Mouse (Mus musculus): ENCODE measurements at regions not wholly inside any gene's neighbourhood (a gene's known extent, or its start where the extent isn't known, plus 50 kb on each side); places are given as distances from the start of the nearest gene placed in this dataset.
A peak's percentile ranks its signal among the peaks of the same experiment; 100 is the strongest.

GRCm38 (mm10) chr13:60427755-60428385 is 173.9 kb upstream of the Dapk1 start:
- 41% methylated on average over 12 of the region's 12 CpGs for WGBS
- no peak overlapping the region for H3K4me3 ChIP-seq (ENCODE audit: low read depth, low read length)
- no peak for ATAC-seq
- H3K4me2 ChIP-seq (replicated peaks; ENCODE audit: low read depth), result no peak overlapping the region
- H3K9ac ChIP-seq (ENCODE audit: low read depth, low read length), result no peak overlapping the region
- no peaks in the 10 kb centered on the region for H3K9me3 ChIP-seq (ENCODE audit: control insufficient read depth)
- no peaks in the 10 kb centered on the region for H3K36me3 ChIP-seq (ENCODE audit: control insufficient read depth, insufficient read depth)
- no peak for TF ChIP-seq CTCF (IDR thresholded peaks at IDR 0.05; ENCODE audit: low read depth)
- H3K27ac ChIP-seq (ENCODE audit: low read depth, low read length), result no peak overlapping the region
- H3K4me1 ChIP-seq (replicated peaks; ENCODE audit: control insufficient read depth, insufficient read depth, low read length), result peaks cover 5% of the 10 kb centered on the region; the same call in 1 of the 2 replicates
- no peaks in the 10 kb centered on the region for H3K27me3 ChIP-seq (replicated peaks; ENCODE audit: control insufficient read depth, insufficient read depth, low read length)

- Histone ChIP-seq H3K4me1 (replicated peaks; ENCODE audit: control insufficient read depth, insufficient read depth, low read length) (peaks cover 5% of the 10 kb centered on the region; the same call in 1 of the 2 replicates), H3K27me3 (replicated peaks; ENCODE audit: control insufficient read depth, insufficient read depth, low read length) (no peaks in the 10 kb centered on the region), H3K4me2 (replicated peaks; ENCODE audit: low read depth) (no peak overlapping the region), H3K36me3 (ENCODE audit: control insufficient read depth, insufficient read depth) (no peaks in the 10 kb centered on the region), H3K9me3 (ENCODE audit: control insufficient read depth) (no peaks in the 10 kb centered on the region), H3K4me3 (ENCODE audit: low read depth, low read length) (no peak overlapping the region), H3K27ac (ENCODE audit: low read depth, low read length) (no peak overlapping the region), H3K9ac (ENCODE audit: low read depth, low read length) (no peak overlapping the region)
- WGBS, result 80% methylated on average over 3 of the region's 3 CpGs
- TF ChIP-seq CTCF (IDR thresholded peaks at IDR 0.05; ENCODE audit: low read depth), result peak; percentile 42
- ATAC-seq, result no peak
These were observed 172.6 kb upstream of the Dapk1 start for GRCm38 (mm10) chr13:60429148-60429547.

GRCm38 (mm10) chr13:60431412-60431811 is 170.3 kb upstream of the Dapk1 start:
- H3K9me3 ChIP-seq (ENCODE audit: control insufficient read depth), result no peaks in the 10 kb centered on the region
- WGBS, result 85% methylated on average over 8 of the region's 8 CpGs
- no peak for ATAC-seq

GRCm38 (mm10) chr13:60434221-60435210 is 167.2 kb upstream of the Dapk1 start:
- 74% methylated on average over 11 of the region's 11 CpGs for WGBS
- Histone ChIP-seq H3K27ac (ENCODE audit: low read depth, low read length) (no peak overlapping the region), H3K36me3 (ENCODE audit: control insufficient read depth, insufficient read depth) (no peaks in the 10 kb centered on the region), H3K9me3 (ENCODE audit: control insufficient read depth) (no peaks in the 10 kb centered on the region), H3K4me2 (replicated peaks; ENCODE audit: low read depth) (no peak overlapping the region), H3K4me1 (replicated peaks; ENCODE audit: control insufficient read depth, insufficient read depth, low read length) (no peaks in the 10 kb centered on the region), H3K4me3 (ENCODE audit: low read depth, low read length) (no peak overlapping the region), H3K9ac (ENCODE audit: low read depth, low read length) (no peak overlapping the region), H3K27me3 (replicated peaks; ENCODE audit: control insufficient read depth, insufficient read depth, low read length) (no peaks in the 10 kb centered on the region)
- TF ChIP-seq CTCF (IDR thresholded peaks at IDR 0.05; ENCODE audit: low read depth), result no peak
- ATAC-seq, result no peak

More at GRCm38 (mm10) chr13:60431412-60431811, 170.3 kb upstream of the Dapk1 start:
- Histone ChIP-seq H3K9ac (ENCODE audit: low read depth, low read length) (no peak overlapping the region), H3K4me1 (replicated peaks; ENCODE audit: control insufficient read depth, insufficient read depth, low read length) (peaks cover 5% of the 10 kb centered on the region; the same call in 1 of the 2 replicates), H3K4me3 (ENCODE audit: low read depth, low read length) (no peak overlapping the region), H3K4me2 (replicated peaks; ENCODE audit: low read depth) (no peak overlapping the region), H3K27ac (ENCODE audit: low read depth, low read length) (no peak overlapping the region), H3K36me3 (ENCODE audit: control insufficient read depth, insufficient read depth) (no peaks in the 10 kb centered on the region), H3K27me3 (replicated peaks; ENCODE audit: control insufficient read depth, insufficient read depth, low read length) (no peaks in the 10 kb centered on the region)
- no peak for TF ChIP-seq CTCF (IDR thresholded peaks at IDR 0.05; ENCODE audit: low read depth)

- Histone ChIP-seq H3K9ac (ENCODE audit: low read depth, low read length) (no peak overlapping the region), H3K4me1 (replicated peaks; ENCODE audit: control insufficient read depth, insufficient read depth, low read length) (no peaks in the 10 kb centered on the region), H3K27me3 (replicated peaks; ENCODE audit: control insufficient read depth, insufficient read depth, low read length) (no peaks in the 10 kb centered on the region), H3K4me2 (replicated peaks; ENCODE audit: low read depth) (no peak overlapping the region), H3K4me3 (ENCODE audit: low read depth, low read length) (no peak overlapping the region), H3K27ac (ENCODE audit: low read depth, low read length) (no peak overlapping the region), H3K36me3 (ENCODE audit: control insufficient read depth, insufficient read depth) (no peaks in the 10 kb centered on the region), H3K9me3 (ENCODE audit: control insufficient read depth) (no peaks in the 10 kb centered on the region)
- 22% methylated on average over 5 of the region's 5 CpGs for WGBS
- no peak for ATAC-seq
- TF ChIP-seq CTCF (IDR thresholded peaks at IDR 0.05; ENCODE audit: low read depth), result no peak
These were observed 166.4 kb upstream of the Dapk1 start for GRCm38 (mm10) chr13:60435333-60435732.

GRCm38 (mm10) chr13:60438177-60438576 is 163.6 kb upstream of the Dapk1 start:
- no peaks in the 10 kb centered on the region for H3K4me1 ChIP-seq (replicated peaks; ENCODE audit: control insufficient read depth, insufficient read depth, low read length)
- TF ChIP-seq CTCF (IDR thresholded peaks at IDR 0.05; ENCODE audit: low read depth), result no peak

More at GRCm38 (mm10) chr13:60438177-60438576, 163.6 kb upstream of the Dapk1 start:
- ATAC-seq, result no peak
- H3K9me3 ChIP-seq (ENCODE audit: control insufficient read depth), result no peaks in the 10 kb centered on the region
- H3K36me3 ChIP-seq (ENCODE audit: control insufficient read depth, insufficient read depth), result no peaks in the 10 kb centered on the region
- 91% methylated on average over 2 of the region's 2 CpGs for WGBS
- H3K4me2 ChIP-seq (replicated peaks; ENCODE audit: low read depth), result no peak overlapping the region
- H3K27me3 ChIP-seq (replicated peaks; ENCODE audit: control insufficient read depth, insufficient read depth, low read length), result no peaks in the 10 kb centered on the region
- no peak overlapping the region for H3K27ac ChIP-seq (ENCODE audit: low read depth, low read length)
- no peak overlapping the region for H3K9ac ChIP-seq (ENCODE audit: low read depth, low read length)
- H3K4me3 ChIP-seq (ENCODE audit: low read depth, low read length), result no peak overlapping the region
